Mouse (Mus musculus) liver (tissue): ENCODE measurements around the gene 4921507P07Rik.
"Not testable (repeated sequence)": the region's sequence is repeated elsewhere in the genome, so short reads cannot be mapped to it uniquely, and the experiment has no call there.

Experiments used
- DNase-seq: peaks from one replicate; pipeline ENCODE4 v3.0.0-alpha.2; 2020; ENCODE audit warnings: mixed read lengths

4921507P07Rik gene

GRCm38 (mm10) chr6:50596301-50597211, at the start of gene 4921507P07Rik:
Gene 4921507P07Rik (minus strand): TSS chr6:50596632.
- peak; percentile 96 for DNase-seq

DNA sequence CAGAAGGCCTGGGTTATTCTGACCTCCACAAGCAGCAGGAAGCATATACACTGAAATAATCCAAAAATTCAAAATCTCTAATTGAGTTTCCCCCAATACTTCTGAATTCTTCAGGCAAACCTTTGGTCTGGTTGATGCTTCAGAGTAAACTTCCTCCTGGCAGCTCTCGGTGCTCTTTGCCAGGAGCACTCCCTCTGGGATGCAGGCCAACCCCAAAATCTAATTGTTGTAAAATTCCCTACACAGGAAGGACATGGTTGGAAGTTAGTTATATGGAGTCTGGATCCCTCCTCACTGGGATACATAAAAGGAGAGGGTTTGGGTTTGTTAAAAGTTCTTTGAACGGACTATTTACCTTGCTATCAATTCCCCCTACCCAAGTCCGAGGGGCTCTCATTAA, 48.3 kb upstream of the 4921507P07Rik start:
- no peak for DNase-seq

GRCm38 (mm10) chr6:50641898-50642297, 45.5 kb upstream of the 4921507P07Rik start:
- no peak for DNase-seq

DNA sequence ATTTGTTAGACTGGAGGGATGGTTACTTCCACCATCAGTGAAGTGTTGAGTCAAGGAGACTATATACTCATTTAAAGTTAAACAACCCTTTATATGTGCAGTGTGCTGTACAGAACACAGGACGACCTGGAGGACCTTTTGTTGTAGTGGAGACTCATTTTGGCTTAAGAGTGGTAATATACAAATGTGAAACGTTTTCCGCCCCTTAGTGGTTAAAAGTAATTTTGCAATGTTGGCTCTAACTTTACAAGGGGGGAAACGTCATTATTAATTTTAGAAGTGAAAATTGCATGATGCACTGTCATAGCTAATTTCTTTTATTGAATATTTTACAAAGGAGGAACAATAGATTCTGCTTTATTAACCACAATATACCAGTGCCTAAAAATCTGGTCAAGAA, 43.9 kb upstream of the 4921507P07Rik start:
- no peak for DNase-seq

GRCm38 (mm10) chr6:50639656-50640055, 43.2 kb upstream of the 4921507P07Rik start:
- no peak for DNase-seq

DNA sequence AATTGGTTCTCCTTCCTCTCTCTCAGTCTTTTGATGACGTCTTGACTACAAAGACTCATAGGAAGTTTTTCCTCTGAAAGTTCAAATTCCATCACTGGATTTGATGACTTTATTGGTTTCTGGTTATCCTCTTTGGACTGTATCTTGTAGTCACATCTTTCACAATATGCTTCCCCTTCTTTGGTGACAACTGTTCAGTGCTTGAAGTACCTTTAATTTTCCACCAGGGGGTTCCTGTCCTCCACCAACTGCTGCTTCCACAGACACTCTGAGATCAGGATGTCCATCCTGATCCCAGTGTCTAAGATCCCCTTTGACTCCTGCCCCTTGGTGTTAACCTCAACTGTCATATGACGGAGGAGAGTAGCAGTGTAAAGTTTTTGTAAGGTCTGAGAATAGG, 29.7 kb upstream of the 4921507P07Rik start:
- not testable (repeated sequence) for DNase-seq

- DNase-seq, result not testable (repeated sequence)
These were observed 21.8 kb upstream of the 4921507P07Rik start for GRCm38 (mm10) chr6:50618273-50618672.

GRCm38 (mm10) chr6:50601620-50602019, 5.2 kb upstream of the 4921507P07Rik start:
- DNase-seq, result peak; percentile 76

DNA sequence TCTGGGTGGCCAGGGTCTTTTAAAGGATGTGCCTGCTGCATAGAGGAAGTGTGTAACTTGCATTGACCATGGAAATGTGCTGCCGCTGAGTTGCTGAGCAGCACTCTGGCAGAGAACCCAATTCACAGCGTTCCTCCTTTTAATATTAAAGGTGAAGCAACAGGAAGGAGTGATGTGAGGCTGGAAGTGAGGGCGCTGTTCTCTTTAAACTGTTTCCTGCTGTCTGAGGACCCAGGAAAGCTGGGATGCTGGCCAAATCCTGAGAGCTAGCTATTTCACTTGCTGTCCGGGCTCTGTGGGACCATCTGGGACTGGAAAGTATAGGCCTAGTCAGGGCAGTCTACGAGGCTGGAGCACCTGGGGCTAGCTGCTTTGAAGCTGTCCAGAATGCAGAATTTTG, 2.1 kb upstream of the 4921507P07Rik start:
- DNase-seq, result peak; percentile 7

DNA sequence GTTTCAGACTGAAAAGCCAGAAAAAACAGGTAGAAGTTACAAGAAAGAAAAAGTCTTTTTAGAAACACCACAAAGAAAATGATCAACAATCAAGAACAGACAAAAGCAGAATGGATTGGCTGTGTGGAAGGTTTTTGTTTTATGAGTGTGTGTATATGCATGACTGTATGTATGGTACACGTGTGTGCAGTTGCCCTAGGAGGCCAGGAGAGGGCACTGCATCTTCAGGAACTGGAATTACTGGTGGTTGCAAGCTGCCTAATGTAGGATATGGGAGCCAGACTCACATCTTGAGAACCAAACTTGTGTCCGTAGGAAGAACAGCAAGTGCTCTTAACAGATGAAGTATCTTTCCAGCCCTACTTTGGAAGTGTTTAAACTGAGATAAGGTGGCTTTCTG, 2.1 kb downstream of the 4921507P07Rik start:
- DNase-seq, result no peak

DNA sequence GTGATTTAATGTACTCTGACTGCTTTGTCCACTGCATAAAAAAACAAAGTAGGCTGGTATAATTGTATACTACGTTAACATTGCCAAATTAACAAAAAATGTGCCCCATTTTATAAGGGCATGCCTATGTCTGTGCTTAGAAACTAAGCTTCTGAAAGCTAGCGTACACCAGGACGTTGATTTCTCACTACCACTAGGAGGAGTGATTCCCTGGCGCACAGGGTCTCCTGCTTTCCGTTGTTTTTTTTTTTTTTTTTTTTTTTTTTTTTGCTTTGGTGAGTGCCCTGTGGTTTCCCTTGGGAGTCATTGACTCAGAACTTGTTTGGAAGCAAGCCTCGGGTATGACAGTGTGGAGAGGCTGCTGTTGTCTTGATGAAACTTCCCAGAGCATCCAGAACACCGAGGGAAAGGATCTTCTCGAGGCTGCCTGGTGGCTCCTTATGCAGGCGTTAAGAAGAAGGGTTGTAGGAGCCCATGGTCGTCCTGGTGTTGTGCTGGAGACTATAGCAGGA, 3.0 kb downstream of the 4921507P07Rik start:
- DNase-seq, result no peak

GRCm38 (mm10) chr6:50590234-50590633, 6.2 kb downstream of the 4921507P07Rik start:
- DNase-seq, result no peak

GRCm38 (mm10) chr6:50588251-50588650, 8.2 kb downstream of the 4921507P07Rik start:
- DNase-seq, result peak; percentile 20

DNA sequence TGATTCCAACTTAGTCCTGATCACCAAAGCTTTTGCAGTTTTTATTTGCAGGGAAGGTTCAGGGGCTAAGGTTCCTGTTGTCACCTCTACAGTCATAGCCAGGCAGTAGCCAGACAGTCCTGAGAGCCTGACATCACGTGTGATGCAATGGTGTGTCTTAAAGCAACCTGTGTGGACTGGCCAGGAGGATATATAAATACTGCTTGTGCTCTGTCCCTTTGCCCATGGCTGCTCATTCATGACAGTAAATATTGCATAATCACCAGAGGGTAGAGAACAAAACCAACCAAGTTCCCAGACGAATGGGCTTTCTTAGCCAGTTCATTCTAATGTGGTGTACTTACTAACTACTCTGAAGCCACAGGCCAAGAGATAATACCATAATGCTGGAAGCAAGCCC, 9.0 kb downstream of the 4921507P07Rik start:
- no peak for DNase-seq

- DNase-seq, result no peak
These were observed 10.1 kb downstream of the 4921507P07Rik start for GRCm38 (mm10) chr6:50586316-50586715.

GRCm38 (mm10) chr6:50585733-50586132, 10.7 kb downstream of the 4921507P07Rik start:
- no peak for DNase-seq

GRCm38 (mm10) chr6:50571661-50572060, 24.8 kb downstream of the 4921507P07Rik start:
- DNase-seq, result no peak

- DNase-seq, result no peak
These were observed 29.5 kb downstream of the 4921507P07Rik start for GRCm38 (mm10) chr6:50566997-50567255.

DNA sequence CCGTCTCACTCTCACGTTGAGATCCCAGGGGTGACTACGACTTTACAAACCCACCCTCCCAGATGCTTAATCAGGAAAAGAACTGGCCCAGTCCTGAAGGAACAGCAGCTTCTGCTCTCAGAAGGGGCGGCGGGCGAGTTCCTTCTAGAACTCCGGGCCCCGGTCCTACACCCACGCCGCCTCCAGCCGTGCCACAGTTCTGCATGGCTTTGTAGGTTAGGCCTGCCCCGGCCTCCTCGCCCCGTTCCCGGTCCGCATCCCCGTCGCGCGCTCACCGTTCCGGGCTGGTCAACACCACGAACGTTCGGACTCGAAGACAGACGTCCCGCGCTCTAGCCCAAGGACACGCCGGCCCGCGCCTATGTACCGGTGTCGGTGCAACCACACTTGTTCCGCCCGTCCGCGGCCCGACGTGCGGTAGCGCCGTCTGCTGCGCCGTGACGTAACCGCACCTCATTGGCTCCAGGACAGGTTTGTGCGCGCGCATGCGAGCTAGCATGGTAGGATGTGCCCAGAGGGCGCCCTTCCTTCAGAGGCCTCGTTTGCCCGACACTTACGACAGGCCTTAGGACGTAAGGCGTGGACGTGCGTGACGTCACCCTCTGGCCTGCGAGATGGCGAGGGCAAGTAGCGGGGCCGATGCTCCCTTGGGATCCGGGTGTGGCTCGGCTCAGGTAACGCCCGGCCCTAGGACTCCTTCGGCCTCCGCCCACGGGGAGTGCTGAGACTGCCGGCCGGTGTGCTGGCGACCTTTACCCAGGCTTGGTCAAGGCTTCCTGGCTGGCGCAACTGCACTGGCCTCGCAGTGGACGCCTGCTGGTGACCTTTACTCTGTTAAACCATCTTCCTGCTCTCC, 30.1 kb downstream of the 4921507P07Rik start, which contains the start of gene Cycs:
TSS of gene Cycs (minus strand) at position 398 of the 856 bp plus-strand sequence.
- peak; percentile 99 for DNase-seq

DNA sequence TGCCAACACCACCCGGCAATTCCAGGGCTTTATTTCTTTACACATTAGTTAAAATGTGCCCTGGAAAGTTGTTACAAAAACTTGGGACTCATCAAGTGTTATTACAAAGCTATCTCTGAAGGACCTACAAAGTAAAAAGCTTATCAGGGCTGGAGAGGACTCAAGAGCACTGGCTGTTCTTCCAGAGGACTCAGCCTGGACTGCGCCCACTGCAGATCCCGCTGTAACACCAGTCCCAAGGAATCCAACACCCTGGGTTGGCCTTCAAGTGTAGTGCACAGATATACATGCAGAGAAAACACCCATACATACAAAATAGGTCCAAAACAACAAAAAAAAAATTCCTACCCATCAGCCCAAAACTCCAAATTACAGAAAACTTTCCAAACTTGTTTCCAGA, 32.8 kb downstream of the 4921507P07Rik start:
- DNase-seq, result no peak

DNA sequence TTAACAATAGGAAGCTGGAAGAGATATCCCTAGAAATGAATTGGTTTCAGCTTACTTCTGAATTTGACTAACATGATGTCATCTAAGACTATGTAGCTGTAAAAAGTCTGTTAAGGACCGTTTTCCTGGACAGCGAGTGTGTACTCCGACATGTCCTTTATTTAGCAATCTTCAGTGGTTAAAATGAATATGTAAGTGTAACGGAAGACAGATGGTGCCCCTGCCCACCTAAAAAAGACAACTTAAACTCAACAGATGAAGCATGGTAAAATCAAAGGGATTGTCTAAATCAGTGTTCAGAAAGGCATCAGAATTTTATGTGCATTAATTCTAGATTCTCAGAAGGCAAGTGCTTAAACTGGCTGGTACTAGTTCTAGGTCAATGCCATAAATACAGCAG, 34.0 kb downstream of the 4921507P07Rik start:
- DNase-seq, result no peak

DNA sequence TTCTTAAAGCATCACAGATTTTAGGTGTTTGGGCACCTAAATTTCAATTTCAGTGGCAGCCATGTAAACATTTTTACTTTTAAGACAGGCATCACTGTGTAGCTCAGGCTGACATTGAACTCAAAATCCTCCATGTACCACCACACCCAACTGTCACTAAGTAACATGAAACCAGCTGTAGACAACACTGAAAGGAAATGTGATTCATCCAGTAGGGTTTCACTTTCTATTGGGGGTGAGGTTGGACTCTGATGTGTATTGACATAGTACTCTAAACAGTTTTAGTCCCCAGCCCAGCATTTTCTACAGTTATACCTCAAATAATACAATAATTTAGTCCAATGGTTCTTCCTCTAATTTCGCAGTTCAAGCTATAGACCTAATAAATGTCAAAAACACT, 35.7 kb downstream of the 4921507P07Rik start:
- no peak for DNase-seq

DNA sequence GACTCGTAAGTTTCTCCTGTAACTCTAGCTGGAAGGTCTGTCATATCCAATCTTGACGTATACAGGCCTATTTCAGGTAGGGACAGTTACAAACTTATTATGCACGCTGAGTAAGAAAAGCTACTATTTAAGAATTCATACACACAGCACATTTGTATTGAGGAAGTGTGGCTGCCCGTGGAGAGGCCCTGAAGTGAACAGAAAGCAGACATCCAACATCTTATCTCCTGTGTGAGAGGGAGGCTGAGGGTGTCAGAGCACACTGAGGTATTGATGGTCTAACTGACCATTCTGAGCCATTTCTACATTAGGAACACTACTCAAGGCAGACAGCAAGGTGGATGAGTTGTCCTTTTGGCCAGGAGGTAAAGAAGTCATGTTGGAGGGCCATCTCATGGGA, 37.6 kb downstream of the 4921507P07Rik start:
- no peak for DNase-seq

- no peak for DNase-seq
These were observed 38.9 kb downstream of the 4921507P07Rik start for GRCm38 (mm10) chr6:50557566-50557965.
